Mouse (Mus musculus): Measurements from ENCODE around the gene Meis2.

Gene Meis2

DNA sequence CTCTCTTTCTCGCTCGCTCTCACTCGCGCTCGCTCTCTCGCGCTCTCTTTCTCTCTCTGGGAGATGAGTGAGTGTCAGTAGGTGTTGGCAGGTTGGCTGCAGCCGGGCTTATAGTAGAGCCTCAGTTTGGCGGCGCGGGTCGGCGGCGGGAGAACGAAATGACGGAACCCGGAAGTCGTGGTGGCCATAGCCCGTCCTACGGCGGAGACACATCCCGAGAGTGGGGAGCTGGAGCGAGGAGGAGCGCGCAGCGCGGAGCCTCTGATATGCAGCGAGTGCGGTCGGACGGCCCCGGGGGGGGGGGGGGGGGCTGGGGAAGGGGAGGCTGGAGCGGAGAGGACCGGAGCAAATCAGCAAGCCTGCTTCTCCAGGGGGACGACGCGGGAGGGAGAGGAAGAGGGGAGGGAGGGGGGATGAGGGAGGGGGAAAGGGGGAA lies at the start of gene Meis2:
TSS of gene Meis2 (minus strand) at position 270 of the 436 bp plus-strand sequence.
- DNase-seq (ENCODE audit: low spot score): peak; percentile 81

DNA sequence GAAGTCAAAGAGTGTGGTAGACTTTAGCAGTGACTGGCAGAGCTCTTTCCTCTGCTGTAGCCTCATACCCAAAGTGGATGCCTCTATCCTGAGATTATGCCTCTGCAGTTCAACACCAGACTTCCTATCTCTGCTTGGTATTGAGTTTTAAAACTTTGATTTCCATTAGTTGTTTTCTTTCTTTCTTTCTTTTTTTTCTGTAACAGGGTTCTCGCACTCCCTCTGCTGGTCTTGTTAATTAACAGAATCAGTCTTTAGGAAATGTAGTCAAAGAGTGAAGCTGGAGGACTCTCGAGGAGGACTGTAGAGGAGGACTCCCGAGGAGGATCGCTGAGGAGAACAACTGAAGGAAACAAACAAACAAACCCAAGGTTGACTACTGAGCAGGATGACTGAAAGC lies 40.6 kb upstream of the Meis2 start:
- DNase-seq (ENCODE audit: low spot score): no peak

- no peak for DNase-seq (ENCODE audit: low spot score)
Measured at GRCm38 (mm10) chr2:116105179-116105578, 39.5 kb upstream of the Meis2 start.

DNA sequence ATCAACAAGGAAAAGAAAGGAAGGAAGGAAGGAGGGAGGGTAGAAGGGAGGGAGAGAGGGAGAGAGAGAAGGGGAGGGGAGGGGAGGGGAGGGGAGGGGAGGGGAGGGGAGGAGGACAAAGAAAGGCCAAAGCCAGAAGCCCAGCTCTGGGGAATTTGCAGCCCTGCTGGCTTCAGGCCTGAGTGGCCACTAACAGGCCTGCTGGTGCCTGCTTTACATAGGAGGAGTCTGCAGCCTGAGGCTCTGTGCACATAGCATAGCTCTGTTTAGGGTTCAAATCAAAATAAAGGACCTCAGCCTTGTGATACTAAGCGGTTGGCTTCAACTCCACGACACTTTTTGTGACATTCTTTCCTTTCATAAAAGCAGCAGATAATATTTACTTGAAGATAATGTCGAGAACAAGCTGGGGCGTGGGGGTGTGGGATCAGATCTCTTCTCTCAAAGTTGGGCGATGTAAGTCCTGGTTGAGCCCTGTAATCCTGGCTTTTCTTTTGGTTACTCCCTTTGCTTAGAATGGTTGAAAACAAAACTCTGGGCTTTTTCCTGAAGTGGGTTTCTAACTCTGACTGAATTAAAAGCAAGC lies 37.9 kb upstream of the Meis2 start:
- peak; percentile 57 for DNase-seq (ENCODE audit: low spot score)

DNA sequence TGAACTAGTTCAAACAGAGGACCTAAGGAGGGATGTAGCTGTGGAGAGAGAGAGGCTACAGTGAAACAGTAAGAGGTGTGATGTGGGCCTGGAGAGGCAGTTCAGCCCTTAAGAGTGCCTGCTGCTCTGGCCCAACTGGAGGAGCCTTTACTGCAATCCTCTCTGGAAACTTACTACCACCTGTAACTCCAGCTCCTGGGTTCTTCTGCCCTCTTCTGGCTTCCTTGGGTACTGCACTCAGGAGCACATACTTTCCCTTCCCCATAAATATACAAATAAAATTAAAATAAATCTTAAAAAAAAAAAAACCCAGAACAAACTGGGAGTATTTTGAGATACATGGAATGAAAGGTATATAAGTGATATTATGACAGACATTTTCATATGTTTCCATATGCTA lies 35.6 kb upstream of the Meis2 start:
- peak; percentile 18 for DNase-seq (ENCODE audit: low spot score)

DNA sequence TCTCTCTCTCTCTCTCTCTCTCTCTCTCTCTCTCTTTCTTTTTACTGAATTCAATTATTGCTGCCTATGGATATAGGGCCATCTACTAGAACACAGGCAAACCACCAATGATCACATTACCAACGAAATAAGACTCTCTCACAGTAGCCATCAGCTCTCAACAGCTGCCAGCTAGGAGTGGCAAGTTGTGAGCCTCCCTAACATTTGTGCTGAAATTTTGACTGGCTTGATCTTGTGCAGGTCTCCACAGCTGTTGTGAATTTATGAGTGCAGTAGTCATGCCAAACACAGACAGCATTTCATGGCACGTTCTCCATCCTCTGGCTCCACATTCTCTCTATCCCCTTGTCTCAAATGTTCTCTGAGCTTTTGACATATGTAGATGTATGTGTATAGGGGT lies 15.3 kb upstream of the Meis2 start:
- no peak for DNase-seq (ENCODE audit: low spot score)

DNA sequence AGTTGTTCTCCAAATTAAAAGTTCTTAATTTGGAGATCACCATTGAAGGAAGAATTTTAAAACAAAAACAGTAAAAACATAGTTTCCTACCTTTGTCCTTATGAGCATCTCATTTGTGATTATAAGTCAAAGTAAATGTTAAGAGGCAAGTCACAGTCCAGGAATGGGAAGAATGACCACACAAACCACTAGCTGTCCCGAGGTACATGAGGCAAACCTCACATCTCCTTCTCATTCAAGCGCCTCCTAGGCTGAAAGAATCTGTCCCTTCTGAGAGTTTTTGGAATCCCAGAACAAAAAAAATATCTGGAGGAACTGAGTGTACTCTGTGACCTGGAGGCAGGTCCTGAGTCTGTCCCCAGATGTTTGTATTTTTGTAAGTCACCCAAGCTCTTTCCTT lies 13.2 kb upstream of the Meis2 start:
- no peak for DNase-seq (ENCODE audit: low spot score)

DNA sequence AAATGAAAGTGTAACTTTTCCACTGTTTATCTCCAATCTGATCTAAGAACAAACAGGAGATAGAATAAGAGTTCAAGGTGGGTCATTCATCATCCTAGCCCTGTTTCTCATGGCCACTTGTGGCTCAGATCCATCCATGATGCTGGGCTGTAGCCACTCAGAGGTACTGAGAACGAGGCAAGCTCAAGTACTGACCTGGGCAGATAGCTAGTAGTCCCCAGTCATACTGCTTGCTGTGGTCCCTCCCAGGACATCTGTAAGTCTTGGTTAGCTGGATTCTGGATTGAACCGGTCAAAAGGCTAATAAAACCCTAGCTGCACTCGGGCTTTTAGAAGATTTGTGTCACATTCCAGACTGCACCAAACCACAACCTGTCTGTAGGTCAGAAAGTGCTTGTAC lies 12.1 kb upstream of the Meis2 start:
- DNase-seq (ENCODE audit: low spot score): no peak

DNA sequence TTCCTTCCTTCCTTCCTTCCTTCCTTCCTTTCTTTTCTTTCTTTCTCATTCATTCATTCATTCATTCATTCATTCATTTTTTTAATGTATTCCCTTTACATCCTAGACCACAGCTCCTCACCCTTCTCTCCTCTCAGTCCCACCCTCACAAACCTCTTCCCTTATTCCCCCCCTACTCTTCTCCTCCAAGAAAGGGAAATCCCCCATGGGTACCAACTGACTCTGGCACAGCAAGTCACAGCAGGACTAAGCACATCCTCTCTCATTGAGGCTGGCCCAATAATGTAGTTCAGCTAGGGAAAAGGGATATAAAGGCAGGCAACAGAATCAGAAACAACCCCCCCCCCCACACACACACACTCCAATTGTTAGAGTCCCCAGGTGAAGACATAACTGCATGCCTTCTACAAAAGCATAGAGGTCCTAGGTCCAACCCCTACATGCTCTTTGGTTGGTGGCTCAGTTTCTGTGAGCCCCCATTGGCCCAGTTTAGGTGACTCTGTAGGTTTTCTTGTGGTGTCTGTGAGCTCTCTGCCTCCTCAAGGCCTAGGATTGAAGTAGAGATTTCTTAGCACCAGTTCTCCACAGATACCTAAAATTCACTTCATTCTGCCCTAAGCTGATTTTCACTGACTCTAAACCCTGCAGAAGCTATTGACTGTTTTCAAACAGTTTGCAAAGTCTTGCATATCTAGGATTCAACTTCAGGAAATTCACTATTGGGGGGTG lies 11.3 kb upstream of the Meis2 start:
- DNase-seq (ENCODE audit: low spot score): no peak

DNA sequence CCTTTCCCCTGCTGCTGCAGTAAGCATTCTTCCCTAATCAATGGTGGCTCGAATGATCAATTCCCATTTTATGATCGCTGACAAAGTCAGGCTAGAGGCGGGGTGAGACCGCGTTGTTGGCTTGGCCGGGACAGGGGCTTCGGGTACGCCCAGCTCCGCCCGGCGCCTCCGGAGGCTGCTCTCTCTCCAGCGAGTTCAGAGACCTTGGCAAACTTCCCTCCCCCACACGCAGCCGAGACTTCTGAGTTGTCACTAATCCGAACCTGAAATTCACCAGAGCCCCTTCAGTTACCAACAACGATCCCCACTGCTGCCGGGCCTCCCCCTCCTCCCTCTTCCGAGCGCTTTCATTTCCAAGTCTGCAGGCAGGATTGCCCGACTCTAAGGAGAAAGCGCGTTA lies 10.3 kb upstream of the Meis2 start:
- DNase-seq (ENCODE audit: low spot score): peak; percentile 59

- DNase-seq (ENCODE audit: low spot score): peak; percentile 49
Measured at GRCm38 (mm10) chr2:116075477-116075876, 9.8 kb upstream of the Meis2 start.

DNA sequence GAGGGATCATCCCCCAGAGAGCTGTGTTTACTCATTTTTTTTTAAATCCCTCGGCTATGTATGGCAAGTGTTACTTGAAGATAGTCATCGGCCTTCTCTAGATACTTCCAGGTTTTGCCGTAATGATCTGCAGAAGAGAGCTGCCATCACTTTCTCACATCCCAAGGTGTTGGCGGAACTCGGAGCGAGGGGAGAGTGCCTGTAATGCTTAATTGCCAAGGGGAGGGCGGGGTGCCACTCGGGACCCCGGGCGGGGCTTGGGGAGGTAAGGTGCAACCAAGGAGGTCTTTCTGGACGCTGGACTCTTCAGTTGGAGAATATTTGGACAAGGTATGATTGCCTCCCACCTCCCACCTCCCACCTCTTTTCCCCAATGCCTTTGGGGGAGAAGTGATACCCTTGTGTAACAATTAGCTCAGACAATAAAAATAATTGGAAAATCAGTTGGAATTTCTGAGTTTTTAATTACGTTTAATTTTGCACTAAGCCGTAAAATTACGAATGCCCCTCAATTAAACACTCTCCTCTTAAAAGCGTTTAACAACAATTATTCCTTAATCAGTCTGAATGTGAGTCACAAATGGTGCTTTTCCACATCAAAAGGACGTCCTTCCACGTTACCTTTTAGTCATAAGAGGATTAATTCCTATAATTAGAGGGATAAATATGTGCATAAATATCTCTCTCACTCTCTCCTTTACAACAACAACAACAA lies 9.2 kb upstream of the Meis2 start:
- no peak for DNase-seq (ENCODE audit: low spot score)

- DNase-seq (ENCODE audit: low spot score): peak; percentile 11
Measured at GRCm38 (mm10) chr2:116074061-116074460, 8.4 kb upstream of the Meis2 start.

DNA sequence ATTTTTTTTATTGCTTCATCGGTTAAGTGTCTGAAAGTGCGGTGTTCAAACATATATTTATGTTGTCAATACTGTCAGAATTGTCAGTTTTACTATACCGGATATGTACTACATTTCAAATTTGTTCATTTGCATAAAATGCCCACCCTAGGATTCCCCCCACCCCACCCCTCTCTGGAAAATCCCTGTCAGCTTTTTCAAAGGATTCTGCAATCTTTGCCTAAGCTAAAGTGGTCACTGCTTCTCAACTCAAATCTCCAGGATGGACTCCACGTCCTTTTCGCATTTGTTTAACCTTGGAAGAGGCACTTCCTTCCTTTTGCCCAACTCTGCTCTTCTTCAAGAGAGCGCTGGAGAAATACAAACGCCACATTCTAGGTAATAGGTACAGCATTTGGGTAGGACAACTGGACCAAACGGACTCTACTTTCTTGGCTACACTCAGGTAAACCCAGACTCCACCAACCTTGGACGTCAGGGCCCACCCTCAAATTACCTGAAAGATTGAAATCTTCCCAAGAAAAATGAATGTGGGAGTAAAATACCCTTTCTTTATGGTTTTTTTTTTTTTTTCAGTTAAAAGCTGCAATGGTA lies 7.8 kb upstream of the Meis2 start:
- DNase-seq (ENCODE audit: low spot score): peak; percentile 12

DNA sequence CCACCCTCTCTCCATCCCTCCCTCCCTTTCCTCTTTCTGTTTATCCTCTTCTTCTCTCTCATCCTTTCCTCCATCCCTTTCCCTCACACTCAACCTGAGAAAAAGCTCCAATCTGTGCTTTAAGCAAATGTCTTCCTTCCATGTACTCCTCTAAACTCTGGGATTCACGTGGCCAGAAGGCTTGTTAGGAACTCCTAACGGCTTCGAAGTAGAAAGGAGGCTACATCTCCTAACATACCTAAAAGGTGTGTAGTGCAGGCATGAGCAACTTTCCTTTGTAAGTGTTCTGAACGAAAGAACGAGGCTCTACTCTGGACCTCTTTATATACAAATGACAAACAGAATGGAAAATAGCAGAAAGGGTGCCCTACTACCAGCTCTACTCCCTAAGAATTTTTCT lies 7.1 kb upstream of the Meis2 start:
- peak; percentile 30 for DNase-seq (ENCODE audit: low spot score)

GRCm38 (mm10) chr2:116072321-116072640 lies 6.6 kb upstream of the Meis2 start:
- DNase-seq (ENCODE audit: low spot score): peak; percentile 39

GRCm38 (mm10) chr2:116071571-116072320 lies 6.1 kb upstream of the Meis2 start:
- peak; percentile 89 for DNase-seq (ENCODE audit: low spot score)

- peak; percentile 27 for DNase-seq (ENCODE audit: low spot score)
Measured at GRCm38 (mm10) chr2:116070614-116071425, 5.2 kb upstream of the Meis2 start.

DNA sequence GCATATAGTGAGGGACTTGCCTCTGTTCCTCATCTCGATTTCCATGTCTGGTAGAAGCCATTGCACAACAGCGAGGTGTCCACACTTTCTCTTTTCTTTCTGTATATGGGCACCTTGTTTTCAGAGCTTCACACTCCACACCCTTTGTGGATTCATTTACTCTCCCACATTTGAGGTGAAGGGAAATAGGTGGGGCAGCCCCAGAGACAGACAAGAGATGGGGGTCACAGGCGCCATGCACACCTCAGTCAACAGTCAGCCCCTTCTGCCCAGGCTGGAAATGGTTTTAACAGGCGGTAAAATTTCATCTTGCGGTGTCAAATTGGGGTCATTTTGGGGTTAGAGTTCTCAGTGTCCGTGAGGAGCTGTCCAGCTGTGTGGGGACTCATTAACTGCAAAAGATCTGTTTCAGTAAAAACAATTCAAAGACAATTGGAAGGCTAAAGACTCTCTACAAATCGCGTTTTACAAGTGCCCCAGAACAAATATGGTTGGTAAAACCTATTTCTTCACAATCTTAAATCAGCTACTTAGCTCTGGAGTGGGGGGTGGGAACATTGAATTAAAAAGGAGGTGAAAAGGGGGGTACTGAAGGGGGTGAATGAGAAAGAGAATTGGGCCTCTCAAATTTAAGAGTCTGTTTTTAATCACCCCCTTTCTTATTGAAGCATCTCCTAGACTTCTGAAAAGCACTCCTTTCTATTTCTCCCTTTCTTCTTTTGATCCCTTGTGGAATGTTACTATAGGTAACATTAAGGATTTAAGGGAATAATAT lies 4.0 kb upstream of the Meis2 start:
- DNase-seq (ENCODE audit: low spot score): peak; percentile 39

GRCm38 (mm10) chr2:116068901-116069300 lies 3.3 kb upstream of the Meis2 start:
- peak; percentile 30 for DNase-seq (ENCODE audit: low spot score)

DNA sequence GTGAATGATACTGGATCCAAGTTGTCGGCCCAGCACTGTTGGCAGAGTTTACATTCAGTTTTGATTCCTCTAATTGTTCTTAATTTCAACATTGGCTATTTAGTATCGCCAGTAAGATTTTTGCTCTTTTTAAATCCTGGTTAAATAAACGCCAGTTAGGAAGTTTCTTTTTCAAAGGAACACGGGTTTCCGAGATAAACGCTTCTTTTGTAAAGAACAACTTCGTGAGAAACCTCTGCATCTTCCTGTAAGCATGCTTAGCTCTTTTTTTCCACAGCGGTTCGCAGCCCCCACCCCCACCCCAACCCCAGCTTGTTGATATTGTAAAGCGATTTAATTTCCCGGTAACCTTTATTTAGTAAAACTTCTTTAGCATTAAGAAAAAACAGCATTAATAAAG lies 2.8 kb upstream of the Meis2 start:
- DNase-seq (ENCODE audit: low spot score): peak; percentile 24
